Mouse (Mus musculus) cerebellum, adult 11-12 months (tissue): ENCODE measurements at regions not wholly inside any gene's neighbourhood (a gene's known extent, or its start where the extent isn't known, plus 50 kb on each side); places are given as distances from the start of the nearest gene placed in this dataset.

Source experiments
- DNase-seq: peaks from one replicate; pipeline ENCODE4 v3.0.0; 2022

DNA sequence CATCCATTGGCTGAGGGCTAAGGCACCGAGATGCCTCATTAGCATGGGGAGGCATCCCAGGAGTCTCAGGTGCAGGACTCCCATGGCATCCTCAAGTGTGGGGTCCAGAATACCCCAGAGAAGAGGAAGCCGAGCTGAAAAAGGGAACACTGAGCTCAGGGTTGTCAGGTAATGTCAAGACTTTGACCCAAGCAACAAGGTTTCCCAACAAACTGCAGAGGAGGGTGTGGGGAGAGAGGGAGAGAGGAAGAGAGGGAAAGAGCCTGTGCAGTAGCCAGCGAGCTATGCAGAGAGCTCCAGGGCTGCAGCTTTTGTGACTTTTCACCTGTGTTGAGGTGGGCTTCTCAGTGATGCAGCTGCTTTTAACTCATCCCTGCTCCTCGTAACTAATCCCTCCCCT lies 85.7 kb upstream of the Prok2 start:
- DNase-seq, result no peak

DNA sequence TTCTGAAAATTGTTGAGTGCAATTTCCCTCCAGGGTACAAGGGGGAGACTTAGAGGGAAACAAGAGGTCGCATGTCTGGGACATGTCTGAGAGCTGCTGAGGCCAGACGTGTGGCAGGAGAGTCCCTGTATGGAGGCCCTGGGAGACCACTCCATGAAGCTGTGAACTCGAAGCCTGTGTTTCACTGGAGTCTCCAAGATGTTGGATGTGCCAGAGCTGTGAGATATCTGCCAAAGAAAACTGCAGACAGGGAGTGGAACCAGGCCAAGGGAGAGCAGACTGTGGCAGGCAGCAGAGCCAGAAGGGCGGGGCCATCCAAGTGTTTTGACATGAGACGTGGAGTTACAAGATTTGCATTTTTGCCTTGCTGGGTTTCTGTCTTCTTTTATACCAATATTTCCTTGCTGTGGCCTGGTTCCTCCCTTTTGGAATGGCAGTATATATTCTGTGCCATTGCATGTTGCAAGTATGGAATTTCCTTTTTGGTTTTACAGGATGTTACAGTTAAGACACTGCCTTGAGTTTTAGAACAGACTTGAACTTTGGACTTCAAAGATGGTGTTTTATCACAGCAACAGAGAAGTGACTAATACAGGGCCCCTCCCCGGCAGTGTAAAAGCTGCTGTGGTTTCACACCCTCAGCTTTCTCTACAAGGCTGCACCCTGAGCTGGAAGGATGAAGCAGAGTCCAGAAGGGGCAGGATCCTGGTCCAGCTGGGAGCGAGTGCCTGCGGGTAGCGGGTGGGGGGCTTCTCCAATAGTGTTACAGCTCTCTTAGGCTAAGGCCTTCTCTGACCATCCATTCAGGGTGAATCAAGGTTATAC lies 85.0 kb upstream of the Prok2 start:
- DNase-seq, result no peak

GRCm38 (mm10) chr6:99804905-99805245 lies 78.7 kb upstream of the Prok2 start:
- peak; percentile 14 for DNase-seq

DNA sequence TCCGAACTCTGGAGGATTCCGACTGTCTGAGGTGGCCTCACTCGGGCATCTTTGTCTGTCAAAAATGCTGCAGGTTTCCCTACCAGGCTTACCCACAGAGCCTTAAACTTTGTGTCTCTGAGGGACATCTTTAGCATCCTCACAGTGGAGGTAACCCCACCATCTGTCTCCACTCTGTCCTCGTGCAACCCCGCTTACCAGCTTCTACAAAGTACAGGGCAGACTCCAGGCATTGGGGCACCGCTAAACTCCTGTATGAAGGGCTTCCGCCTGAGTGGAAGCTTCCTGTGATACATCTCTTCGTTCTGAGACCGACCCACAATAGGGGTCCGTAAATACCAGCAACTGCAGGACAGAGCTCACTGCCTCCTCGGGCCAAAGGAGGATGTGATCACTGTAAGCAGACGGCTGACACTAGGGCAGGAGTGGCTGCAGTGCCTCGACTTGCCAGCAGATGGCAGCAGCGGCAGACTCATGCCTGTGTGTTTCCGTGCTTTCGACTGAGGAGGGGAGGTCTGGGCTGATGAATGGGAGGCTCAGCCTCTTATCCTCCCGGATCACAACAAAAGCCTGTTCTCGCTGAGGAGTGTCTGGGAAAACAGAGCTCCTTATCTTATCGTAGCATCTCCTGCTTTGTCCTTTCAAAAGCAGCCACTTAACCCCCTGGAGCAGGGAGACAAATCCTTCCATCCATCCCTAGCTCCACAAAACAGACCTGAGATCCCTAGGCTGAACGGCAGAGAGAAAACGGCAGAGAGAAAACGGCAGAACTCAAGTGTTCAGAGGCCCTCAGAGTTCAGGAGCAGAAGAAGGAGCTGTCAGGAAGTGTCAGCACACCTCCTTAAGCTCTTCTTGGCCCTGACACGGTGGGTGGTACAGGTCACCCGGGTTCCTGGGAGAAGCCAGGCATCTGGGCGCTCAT lies 78.1 kb upstream of the Prok2 start:
- peak; percentile 73 for DNase-seq

DNA sequence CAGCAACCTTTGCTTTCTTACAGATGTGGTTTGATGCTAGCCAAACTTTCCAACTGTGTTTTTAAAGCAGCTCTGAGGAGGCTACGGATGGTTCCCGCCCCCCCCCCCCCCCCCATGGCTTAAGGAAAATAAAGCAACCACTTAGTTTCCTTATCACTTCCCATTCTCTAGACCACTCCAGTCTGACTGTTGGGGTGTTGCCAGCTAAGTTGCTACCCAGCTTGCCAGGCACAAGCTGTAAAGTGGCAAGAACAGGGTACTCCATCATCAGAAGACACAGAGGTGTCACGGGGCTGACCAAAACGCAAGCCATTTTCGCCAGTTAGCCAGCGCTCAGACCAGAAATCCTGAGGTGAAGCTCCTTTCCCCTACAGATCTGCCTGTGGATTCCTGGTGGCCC lies 74.7 kb upstream of the Prok2 start:
- no peak for DNase-seq

GRCm38 (mm10) chr6:99800324-99800723 lies 74.1 kb upstream of the Prok2 start:
- no peak for DNase-seq

- no peak for DNase-seq
Observed at GRCm38 (mm10) chr6:99796390-99796789, 70.2 kb upstream of the Prok2 start.

- no peak for DNase-seq
Observed at GRCm38 (mm10) chr6:99793546-99793945, 67.4 kb upstream of the Prok2 start.

- no peak for DNase-seq
Observed at GRCm38 (mm10) chr6:99792353-99792752, 66.2 kb upstream of the Prok2 start.

DNA sequence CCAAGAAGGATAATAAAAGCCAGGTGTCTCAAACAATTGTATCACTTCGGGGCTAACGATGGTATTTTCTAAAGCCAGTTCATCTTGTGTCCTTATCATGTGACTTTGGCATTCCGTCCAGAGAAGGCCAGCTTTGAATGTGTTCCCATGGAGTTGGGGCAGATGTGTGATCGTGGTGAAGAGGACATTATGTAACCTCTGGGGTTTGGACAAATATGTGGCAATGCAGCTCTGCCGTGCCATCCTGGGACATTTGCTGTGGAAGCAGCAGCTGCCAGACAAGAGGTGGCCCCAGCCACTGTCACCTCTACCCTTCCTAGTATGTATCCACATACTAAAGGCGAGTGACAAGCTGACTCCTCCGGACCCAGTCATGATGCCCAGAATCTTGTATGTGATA lies 60.8 kb upstream of the Prok2 start:
- DNase-seq, result no peak

GRCm38 (mm10) chr6:99785212-99785611 lies 59.0 kb upstream of the Prok2 start:
- DNase-seq, result no peak

- DNase-seq, result no peak
Observed at GRCm38 (mm10) chr6:99784804-99785203, 58.6 kb upstream of the Prok2 start.

DNA sequence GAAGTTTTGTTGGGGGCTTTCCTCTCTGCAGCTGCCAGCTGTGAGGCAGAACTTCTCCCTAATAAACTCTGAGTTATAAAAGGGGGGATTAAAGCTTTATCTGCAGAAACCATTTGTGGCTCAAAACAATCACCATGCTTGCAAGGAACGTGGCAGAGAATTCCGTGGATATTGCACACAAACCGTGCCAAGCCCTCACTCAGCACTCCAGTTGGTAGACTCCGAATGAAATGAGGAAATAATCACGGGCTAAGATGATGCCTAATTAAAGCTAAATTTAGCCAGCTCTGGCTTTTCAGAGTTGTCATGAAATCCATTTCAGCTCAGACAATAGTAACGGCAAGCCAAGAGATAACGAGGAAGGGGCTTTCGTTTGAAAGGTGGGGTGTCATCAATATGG lies 58.1 kb upstream of the Prok2 start:
- DNase-seq, result no peak

DNA sequence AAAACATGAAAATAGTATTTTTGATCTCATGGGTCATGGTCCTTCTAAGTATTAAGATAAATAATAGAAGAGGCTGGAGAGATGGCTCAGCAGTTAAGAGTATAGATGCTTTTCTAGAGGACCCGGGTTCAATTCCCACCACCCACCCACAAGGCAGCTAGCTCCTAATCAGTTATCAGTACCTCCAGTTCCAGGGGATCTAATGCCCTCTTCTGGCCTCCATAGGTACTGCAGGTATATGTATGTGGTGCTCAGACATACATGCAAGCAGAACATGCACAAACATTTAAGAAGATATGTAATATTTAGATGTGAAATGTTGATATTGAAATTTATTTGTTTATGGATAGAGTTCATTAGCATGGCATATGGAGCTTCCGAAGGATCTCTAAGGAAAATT lies 56.8 kb upstream of the Prok2 start:
- no peak for DNase-seq
